Mouse (Mus musculus) urinary bladder, postnatal 4 days (tissue): ENCODE results near the gene Gm10799.
"Not testable (repeated sequence)": the region's sequence is repeated elsewhere in the genome, so short reads cannot be mapped to it uniquely, and the experiment has no call there.

Source experiments
- DNase-seq, 2 experiments: peaks; one replicate each; pipeline ENCODE4 v3.0.0; 2021 to 2022; ENCODE audit warnings: low spot score in 2 of 2

The Gm10799 gene

GRCm38 (mm10) chr2:104068450-104068849 lies at the start of gene Gm10799:
Gm10799 (minus strand) TSS chr2:104068550.
- not testable (repeated sequence) for DNase-seq

- DNase-seq, result not testable (repeated sequence)
Observed at GRCm38 (mm10) chr2:104117173-104117572, 48.8 kb upstream of the Gm10799 start.

- DNase-seq, result no peak
Observed at GRCm38 (mm10) chr2:104114898-104115297, 46.5 kb upstream of the Gm10799 start.

GRCm38 (mm10) chr2:104113563-104113962 lies 45.2 kb upstream of the Gm10799 start:
- DNase-seq, result not testable (repeated sequence)

- not testable (repeated sequence) for DNase-seq
Observed at GRCm38 (mm10) chr2:104111170-104111797, 42.9 kb upstream of the Gm10799 start.

- DNase-seq, result no peak
Observed at GRCm38 (mm10) chr2:104110031-104110430, 41.7 kb upstream of the Gm10799 start.

- no peak for DNase-seq
Observed at GRCm38 (mm10) chr2:104109528-104109927, 41.2 kb upstream of the Gm10799 start.

- not testable (repeated sequence) for DNase-seq
Observed at GRCm38 (mm10) chr2:104109021-104109420, 40.7 kb upstream of the Gm10799 start.

GRCm38 (mm10) chr2:104104800-104105199 lies 36.5 kb upstream of the Gm10799 start:
- DNase-seq, result no peak

- DNase-seq, result no peak
Observed at GRCm38 (mm10) chr2:104099946-104100345, 31.6 kb upstream of the Gm10799 start.

GRCm38 (mm10) chr2:104099231-104099585 lies 30.9 kb upstream of the Gm10799 start:
- DNase-seq, result no peak

GRCm38 (mm10) chr2:104098529-104099230 lies 30.3 kb upstream of the Gm10799 start:
- DNase-seq, result no peak

- DNase-seq, result not testable (repeated sequence)
Observed at GRCm38 (mm10) chr2:104097396-104097795, 29.0 kb upstream of the Gm10799 start.

- DNase-seq, result not testable (repeated sequence)
Observed at GRCm38 (mm10) chr2:104096796-104097195, 28.4 kb upstream of the Gm10799 start.

- DNase-seq, result no peak
Observed at GRCm38 (mm10) chr2:104096256-104096655, 27.9 kb upstream of the Gm10799 start.

GRCm38 (mm10) chr2:104095741-104096213 lies 27.4 kb upstream of the Gm10799 start, which contains the start of gene Cd59a:
Cd59a (plus strand) TSS chr2:104095801.
- peak; percentile 65 to 77 for DNase-seq

- no peak for DNase-seq
Observed at GRCm38 (mm10) chr2:104093305-104093704, 25.0 kb upstream of the Gm10799 start.

GRCm38 (mm10) chr2:104087562-104087961 lies 19.2 kb upstream of the Gm10799 start:
- not testable (repeated sequence) for DNase-seq

- not testable (repeated sequence) for DNase-seq
Observed at GRCm38 (mm10) chr2:104084027-104084426, 15.7 kb upstream of the Gm10799 start.

- DNase-seq, result no peak
Observed at GRCm38 (mm10) chr2:104082474-104082873, 14.1 kb upstream of the Gm10799 start.

- DNase-seq, result not testable (repeated sequence)
Observed at GRCm38 (mm10) chr2:104081436-104082050, 13.2 kb upstream of the Gm10799 start.

- DNase-seq, result not testable (repeated sequence)
Observed at GRCm38 (mm10) chr2:104078285-104078684, 9.9 kb upstream of the Gm10799 start.
